Mouse (Mus musculus): ENCODE measurements around the gene Prss50.
A peak's percentile ranks its signal among the peaks of the same experiment; 100 is the strongest.

The Prss50 gene

DNA sequence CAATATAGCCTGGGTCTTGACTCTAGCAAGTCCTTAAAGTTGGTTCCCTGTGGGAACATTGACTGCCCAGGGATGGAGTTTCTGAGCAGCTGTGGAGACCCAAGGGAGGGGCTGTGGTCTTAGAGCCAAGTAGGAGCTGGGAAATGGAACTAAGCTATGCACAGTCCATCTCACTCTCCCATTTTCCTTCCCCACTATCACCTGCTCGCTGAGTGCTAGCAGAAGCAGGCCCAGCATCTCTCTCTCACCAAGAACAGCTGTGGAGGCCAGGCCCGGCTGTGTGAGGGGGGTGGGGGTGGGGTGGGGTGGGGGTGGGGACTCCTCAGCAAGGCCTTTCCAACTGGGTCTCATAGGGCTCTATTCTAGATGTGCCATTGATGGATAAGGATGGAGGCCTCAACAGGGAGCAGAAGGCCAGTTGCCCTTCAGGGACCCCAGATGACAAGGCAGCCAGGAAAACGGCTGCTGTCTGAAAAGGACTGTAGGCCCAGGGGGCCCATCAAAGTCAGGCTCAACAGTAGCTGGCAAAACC lies 17.0 kb downstream of the Prss50 start:
- no peak for DNase-seq (ENCODE audit: low spot score in 2 of 2)

DNA sequence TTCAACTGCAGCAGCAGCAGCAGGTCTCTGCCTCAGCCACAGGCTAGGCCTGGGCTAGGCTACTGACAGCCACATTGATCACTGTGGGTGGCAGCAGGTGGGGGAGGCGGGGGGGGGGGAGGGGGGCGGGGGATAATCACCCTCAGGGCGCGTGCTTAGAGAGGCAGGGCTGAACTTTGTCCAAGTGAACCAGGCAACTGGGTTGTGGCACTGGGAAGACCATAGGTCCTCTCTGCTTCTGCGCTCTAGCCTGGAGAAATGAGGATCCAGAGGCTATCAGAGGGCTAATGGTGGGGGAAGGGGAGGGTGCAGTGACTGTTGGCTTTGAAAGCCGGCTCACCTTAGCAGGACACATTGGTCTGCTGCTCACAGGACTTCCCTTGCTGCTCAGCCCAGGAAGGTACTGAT lies 17.5 kb downstream of the Prss50 start:
- DNase-seq (ENCODE audit: low spot score in 2 of 2) = no peak

DNA sequence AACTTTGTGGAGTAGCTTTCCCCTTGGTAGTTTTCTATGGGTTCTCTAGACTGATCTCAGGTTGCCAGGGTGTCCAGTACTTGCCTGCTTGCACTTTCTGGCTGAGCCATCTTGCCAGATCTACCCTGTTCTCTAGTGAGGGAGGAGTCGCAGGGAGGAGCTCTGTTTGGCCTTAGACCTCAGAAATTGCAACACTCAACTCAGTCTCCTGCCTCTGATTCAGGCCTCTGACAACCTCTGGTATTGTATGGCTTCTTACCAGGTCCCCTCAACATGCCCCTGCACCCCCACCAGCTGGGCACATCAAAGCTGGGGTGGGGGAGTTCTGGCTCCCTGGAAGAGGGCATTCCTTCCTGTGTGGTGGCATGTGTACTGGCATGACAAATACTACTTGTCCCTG lies 19.6 kb downstream of the Prss50 start:
- no peak for DNase-seq (ENCODE audit: low spot score in 2 of 2)

DNA sequence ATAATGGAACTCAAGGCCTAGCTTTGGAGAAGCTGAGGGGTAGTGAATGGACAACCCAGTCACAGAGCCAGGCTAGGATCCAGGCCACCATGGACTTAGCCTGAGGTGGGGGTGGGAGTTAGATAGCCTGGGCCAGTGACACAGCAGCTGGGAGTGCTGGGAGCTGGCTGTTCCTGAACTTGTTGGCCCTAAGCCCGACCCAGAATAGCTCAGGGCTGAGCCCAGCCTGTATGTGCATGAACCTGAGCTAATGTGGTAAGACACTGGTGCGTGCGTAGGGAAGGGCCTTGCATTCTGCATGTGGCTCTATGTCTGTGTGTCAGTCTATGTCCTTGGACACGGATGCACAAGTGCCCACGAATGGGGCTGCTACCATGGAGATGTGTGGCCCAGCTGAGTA lies 20.1 kb downstream of the Prss50 start:
- peak; percentile 85 to 87 for DNase-seq (ENCODE audit: low spot score in 2 of 2)

DNA sequence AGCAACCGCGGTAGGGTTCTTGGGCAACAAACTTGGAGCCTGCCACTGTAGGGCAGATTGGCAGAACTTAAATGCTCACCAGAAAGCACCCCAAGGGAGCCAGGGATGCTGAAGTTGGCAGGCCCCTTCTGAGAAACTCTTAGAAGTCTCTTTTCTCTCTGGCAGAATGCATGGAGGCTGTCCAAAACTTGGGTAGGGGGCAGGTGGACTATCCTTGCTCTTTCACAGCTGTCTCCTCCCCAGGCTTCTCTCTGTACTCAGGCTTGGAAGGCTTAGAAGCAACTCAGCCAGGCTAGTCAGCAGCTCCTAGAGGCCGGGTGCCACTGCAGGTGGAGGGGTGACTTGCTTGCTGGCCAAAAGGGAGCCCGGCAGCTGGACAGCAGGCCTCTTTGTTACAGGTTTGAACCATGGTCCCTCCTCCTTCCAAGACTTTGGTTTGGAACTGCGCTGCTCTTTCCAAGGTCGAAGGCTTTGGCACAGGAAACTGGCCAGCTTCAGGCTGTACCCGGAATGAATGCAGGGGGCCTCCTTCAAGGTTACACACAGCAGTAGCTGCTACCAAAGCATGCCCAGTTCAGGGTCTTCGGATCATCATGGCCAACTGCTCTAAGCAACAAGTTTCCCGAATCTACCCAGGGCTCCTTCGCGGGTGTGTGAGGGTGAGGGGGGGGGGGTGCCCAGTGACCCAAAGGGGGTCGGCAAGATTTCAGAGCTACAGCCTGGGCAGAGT lies 21.6 kb downstream of the Prss50 start, which contains the start of gene Als2cl:
TSS of gene Als2cl (plus strand) at position 680 of the 730 bp plus-strand sequence.
- peak; percentile 40 to 44 for DNase-seq (ENCODE audit: low spot score in 2 of 2)

DNA sequence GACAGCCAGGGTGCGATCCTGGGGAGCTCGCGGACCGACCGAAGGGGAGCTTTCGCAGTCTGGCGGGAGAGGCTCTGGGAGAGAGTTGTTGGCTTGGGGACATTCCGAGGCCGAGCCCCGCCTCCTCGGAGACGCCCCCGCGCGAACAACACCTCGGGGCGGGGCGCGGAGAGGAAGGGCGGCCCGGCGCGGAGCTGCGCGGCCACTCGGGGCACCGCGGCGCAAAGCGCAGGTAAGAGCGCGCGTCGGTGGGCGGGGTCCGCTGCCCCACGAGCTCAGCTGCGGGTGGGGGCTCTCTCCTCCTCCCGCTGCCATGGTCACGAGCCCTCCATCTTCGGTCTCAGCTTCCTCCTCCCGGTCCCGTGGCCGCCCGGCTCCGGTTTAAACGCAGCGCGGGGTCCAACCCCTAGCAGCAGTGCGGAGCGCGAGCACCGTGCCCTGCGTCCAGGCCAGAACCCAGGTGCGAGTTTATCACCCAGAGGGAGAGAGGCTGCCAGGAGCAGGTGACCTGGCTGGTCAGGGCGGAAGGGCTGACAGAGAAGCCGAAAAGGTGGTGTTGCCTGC lies 22.3 kb downstream of the Prss50 start, which contains the start of gene Tmie:
TSS of gene Tmie (minus strand) at position 116 of the 564 bp plus-strand sequence.
- DNase-seq (ENCODE audit: low spot score in 2 of 2) = peak; percentile 83 to 85

DNA sequence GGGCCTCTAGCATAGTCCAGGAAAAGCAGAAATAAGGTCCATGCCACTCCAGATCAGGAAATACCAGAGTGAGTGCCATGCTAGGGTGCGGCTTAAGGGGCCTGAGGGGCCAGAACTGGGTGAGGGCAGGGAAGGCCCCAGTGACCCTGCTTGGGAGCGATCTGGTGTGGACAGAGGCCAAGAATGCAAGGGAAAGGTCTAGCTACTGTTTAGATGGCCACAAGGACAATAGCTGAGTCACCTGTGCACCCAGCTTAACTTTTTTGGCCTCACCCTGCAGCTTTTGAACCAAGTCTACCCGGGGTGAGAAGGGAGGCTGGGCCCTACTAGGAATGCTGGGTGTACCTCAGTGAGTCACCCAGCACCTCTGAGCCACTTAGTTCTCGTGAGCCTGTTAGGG lies 23.0 kb downstream of the Prss50 start:
- peak in 1 of 2 experiments; percentile 25 for DNase-seq (ENCODE audit: low spot score in 2 of 2)

DNA sequence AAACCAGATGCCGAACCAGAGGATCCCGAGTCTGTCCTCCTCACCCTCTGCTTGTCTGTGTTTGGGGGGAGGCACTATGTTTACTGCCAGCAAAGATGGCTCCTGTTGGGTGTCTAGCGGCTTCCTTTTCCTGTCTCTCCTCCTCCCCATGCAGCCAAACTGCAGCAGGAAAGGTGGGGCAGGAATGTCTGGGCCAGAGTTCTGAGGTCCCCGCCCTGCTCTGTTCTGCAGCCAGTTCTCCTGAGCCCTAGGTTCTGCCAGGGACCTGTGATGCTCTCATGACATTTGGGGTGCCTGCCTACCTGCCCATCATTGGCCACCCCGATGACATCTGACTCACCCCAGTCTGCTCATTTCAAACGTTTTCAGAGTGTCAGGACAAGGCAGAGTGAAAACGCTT lies 24.2 kb downstream of the Prss50 start:
- peak; percentile 66 to 81 for DNase-seq (ENCODE audit: low spot score in 2 of 2)

DNA sequence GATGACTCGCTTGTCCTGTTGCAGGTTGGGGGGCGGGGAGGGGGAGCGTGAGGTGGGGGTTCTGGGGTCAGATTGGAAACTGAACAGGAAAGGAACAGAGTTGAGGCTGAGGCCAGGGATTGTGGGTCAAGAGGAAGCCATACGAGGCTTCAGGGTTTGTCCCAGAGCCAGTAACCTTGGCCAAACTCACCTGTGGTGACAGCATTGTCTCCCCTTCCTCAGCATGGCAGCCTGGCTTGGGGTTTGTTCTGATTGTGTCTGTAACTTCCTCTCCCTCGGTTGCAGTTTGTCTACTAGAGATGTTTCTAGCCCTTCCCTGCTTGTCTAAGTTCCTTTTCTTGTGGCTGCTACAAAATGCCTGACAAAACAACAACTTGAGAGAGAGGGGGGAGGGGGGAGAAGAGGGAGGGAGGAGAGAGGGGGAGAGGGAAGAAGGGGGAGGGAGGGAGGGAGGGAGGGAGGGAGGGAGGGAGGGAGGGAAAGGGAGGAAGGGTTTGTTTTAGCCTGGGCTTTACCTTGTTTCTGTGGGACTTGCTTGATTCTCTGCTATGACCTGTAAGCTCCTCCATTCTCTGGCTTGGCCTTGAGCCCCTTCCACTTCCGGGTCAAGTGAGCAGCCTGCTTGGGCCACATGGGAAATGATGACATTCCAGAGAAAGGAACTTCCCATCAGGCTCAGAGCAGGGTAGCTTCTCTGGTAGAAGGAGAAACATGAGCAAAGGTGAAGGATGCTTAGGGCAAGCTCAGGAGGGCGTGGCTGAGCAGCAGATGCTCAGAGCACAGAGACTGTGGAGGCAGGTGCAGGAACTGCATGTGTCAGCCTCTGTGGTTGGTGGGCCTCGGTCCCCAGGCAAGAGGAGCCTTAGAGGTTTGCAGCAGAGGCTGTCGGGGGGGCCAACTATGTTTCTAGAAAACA lies 29.9 kb downstream of the Prss50 start:
- DNase-seq (ENCODE audit: low spot score in 2 of 2) = no peak

DNA sequence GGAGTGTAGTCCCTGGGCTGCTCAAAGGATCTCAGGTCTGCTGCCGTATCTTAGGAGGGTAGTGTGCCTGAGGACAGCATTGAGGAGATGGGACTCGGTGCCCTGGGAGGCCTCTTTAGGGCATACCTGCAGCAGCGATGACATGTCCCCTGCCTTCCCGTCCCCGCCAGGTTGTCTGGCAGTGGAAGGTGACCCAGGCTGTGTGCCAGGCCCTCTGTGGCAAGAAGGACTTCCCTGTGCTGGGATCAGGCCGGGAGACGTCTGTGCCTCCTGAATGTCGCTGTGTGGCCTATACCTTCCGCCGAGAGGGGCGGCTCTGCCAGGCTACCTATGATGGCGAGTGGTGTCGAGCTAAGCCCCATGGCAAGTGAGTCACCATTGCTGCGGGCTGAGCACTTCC lies 31.2 kb downstream of the Prss50 start:
- no peak for DNase-seq (ENCODE audit: low spot score in 2 of 2)

DNA sequence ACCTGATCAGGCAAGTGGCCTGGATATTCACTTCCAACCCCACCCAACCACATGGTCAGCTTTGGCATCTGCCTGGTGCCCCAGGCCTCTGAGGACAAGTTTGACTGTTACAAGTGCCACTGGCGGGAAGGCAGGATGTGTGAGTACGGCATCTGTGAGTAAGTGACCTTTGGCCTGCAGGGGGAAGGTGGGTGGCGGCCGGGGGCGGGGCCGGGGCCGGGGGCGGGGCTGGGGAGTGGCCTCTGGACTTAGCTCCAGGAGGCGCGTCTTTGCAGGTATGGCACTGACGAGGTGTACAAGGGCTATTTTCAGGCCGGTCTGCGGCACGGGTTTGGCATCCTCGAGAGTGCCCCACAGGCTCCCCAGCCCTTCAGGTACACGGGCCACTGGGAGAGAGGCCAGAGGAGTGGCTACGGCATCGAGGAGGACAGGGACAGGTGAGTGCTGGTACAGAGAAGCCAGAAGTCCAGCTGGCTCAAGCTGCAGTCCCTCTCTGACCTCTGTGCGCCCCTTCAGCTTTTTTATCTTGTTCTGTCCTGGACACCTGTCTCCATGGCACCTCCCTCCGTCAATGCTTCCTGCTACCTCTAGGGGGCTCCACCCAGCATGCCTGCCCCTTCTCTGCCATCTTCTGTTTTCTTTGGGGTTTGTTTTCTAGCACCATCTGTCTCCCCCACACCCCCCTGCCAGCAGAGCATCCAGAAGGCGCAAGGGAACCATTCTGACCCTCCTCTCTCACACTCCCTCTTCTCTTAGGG lies 32.4 kb downstream of the Prss50 start:
- DNase-seq (ENCODE audit: low spot score in 2 of 2) = no peak

DNA sequence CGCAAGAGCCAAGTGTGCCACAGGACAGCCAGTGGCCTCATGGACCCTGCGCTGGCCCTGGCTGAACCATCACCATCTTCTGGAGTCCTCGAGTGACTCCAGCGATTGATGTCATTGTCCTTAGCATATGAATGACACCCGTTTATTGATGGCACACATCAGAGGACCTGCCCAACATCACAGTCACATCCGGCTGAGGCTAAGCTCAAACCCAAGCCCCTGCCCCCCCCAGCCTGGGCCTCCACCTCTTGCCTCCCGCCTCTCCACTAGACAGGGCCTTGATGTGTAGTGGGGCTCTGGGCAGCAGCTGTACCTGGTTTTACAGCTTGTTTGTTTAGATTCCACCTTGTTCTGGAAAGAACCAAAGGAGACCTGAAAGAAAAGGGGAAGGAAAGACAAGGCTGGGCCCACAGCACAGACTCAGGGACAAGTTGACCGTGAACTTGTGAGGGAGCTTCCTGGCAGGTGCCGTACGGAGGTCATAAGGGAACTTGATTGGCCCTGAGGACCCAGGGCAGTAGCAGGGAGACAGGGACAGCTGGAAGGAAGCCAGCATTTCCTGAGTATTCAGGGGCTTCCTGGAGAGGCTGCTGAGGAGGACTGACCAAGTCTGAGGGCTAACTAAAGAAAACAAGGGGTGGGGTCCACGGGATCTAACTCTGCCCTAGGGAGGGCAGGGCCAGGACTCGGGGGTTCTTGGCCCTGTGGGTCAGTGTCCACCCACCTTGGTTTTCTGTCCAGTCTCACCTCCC lies 33.5 kb downstream of the Prss50 start:
- no peak for DNase-seq (ENCODE audit: low spot score in 2 of 2)

DNA sequence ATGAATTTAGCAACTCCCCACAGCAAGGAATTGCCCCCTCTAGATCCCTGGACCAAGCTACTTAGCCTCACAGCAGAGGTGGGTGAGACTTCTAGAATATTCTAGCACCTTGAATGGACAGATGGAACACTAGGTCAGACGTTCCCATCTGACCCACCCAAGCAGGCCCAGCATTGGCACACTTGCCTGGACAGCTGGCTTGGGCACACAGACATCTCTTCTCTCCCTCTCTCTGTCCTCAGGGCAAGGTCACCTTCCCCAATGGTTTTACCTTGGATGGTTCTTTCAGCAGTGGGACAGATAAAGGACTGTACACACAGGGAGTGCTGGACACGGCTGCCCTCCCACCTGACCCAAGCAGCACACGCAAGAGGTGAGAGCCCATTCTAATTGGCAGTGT lies 34.8 kb downstream of the Prss50 start:
- DNase-seq (ENCODE audit: low spot score in 2 of 2) = no peak

DNA sequence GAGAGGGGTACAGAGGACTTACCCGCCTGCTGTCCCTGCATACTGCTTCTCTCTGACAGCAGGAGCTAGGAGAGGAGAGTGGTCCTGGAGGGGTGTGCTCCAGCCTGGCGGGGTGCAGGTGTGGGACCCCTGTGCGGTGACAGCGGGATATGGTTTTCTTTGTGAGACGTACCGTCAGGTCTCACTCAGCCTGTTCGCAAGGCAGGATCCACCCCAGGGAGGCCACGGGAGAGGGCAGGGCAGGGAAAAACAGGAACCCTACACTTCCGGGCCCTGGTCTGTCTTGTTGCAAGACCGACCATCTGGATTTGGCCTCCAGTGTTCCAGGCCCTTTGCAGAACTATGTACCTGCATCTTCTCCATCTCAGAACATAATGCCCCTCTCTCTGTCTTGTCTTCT lies 35.7 kb downstream of the Prss50 start:
- no peak for DNase-seq (ENCODE audit: low spot score in 2 of 2)

DNA sequence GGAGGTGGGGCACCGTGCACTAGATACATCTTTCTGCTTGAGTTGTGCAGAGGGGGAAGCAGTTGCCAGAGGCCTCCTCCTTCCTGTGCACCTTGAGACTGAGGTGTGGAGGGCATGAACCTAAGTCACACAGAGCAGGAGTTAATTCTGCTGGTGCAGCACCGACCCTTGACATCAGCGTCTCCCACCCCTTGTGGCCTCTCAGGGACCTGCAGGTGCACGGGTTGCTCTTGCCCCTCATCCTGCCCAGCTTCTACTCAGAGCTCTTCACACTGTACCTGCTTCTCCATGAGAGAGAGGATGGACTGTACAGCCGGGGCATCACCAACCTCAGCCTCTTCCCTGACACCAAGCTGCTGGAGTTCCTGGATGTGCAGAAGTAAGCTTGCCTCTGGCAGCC lies 37.7 kb downstream of the Prss50 start:
- no peak for DNase-seq (ENCODE audit: low spot score in 2 of 2)

DNA sequence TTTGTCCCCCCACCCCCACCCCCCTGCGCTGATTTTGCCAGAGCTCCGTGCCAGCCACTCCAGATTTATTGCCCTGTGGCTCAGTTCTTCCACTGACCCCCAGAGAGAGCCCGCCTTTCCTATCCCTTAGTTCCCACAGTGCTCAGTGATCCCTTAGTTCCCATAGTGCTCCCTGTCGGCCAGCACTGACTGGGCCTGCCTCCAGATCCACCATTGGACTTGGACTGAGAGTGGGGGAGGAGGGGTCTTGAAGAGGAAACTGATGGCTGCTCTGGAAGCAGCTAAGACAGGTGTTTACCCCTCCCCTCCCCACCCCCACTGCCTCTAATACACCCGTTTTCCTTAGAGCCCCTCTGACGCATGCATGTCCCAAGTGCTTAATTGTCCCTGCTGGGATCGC lies 38.2 kb downstream of the Prss50 start:
- DNase-seq (ENCODE audit: low spot score in 2 of 2) = no peak

DNA sequence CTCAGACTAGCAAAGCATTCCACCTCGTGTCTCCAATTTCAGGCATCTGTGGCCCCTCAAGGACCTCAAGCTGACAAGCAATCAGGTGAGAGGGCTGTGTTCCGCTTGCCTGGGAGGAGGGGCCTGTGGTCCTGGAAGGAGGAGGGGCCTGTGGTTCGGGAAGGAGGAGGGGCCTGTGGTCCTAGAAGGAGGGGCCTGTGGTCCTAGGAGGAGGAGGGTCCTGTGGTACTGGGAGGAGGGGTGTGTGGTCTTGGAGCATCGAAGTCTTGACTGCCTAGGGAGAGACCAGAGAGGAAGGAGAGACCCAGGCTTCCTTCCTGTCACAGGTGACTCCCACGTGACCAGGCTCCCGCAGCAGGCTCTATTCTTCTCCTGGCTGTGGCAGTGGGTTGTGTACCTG lies 38.8 kb downstream of the Prss50 start:
- no peak for DNase-seq (ENCODE audit: low spot score in 2 of 2)

DNA sequence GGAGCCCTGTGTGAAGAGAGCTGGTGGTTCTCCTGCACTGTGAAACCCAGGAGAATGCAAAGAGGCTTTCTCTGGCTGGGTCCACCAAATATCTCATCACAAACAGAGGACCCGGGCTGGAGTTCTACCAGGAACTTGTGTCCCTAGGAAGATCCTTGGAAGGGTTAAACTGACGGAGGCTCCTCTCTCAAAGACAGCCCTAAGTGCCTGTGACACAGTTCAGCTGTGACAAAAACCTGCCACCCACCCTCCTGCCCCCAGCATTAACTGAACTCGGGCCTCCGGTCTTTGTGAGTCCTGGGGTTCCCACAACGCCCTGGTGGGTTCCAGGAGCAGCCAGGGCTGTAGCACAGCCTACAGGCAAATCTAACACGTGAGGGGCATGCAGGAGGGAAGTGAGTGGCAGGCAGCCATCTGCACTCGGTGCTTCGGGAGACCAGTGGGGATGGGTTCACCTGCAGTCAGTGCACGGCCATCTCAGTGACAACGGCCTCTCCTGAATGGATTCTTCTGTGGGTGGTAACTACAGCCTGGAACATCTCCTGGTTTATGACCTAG lies 41.8 kb downstream of the Prss50 start:
- no peak for DNase-seq (ENCODE audit: low spot score in 2 of 2)

DNA sequence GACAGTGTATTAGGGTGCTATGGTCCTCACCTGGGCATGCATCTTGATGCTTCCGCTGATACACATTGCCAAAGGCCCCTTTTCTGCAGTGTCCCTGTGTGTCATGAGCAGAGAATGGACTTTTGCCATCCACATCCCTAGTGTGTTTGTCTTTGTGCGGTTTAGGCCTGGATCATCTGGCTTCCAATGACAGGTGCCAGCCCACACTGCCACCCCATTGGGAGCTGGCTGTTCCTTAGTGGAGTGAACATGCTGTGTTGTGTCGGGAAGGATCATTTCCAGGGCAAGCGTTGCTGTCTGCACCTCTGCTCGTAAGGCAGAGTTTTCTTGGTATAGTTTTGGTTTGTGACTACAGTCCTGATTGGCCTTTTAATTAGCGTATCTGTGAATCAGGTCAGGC lies 43.4 kb downstream of the Prss50 start:
- DNase-seq (ENCODE audit: low spot score in 2 of 2) = no peak

DNA sequence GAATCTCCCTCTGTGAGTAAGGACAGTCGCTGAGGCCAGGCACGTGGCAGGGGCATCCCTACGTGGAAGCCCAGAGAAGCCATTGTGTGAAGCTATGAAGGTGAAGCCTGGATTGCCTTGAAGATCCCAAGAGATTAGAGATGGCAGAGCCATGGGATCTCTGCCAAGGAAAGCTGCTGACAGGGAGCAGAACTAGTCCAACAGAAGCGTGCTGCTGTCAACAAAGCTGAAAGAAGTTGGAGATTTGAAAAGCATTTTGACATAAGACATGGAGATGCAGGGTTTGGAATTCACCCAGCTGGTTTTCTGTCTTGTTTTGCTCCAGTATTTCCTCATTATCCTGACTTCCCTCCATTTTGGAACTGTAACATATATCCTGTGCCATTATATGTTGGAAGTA lies 44.5 kb downstream of the Prss50 start:
- DNase-seq (ENCODE audit: low spot score in 2 of 2) = no peak

Data from heart, adult 9 months (tissue).